Mouse (Mus musculus) small intestine, adult 2 months (tissue): ENCODE data around the gene Jam3.

ENCODE experiments used
- CTCF ChIP-seq: fragments of 200-500 bp; IDR thresholded peaks from 2 replicates; pipeline ENCODE4 v1.5.1; 2012; ENCODE audit warnings: low read depth, mild to moderate bottlenecking, control low read depth, inconsistent platforms, low read length, moderate library complexity, mixed read lengths; ENCODE audit not compliant: insufficient replicate concordance, insufficient read length; ENCODE audit errors: extremely low read depth
- POLR2A ChIP-seq: fragments of 200-500 bp; IDR thresholded peaks from 2 replicates; pipeline ENCODE4 v1.6.1; 2012; ENCODE audit warnings: low read depth, mild to moderate bottlenecking, control low read depth, inconsistent platforms, low read length, moderate library complexity

GRCm38 (mm10) chr9:27099474-27099873, 55.7 kb downstream of the Jam3 start:
- TF ChIP-seq CTCF (no peak), POLR2A (no peak)
